Mouse (Mus musculus): ENCODE measurements around the gene Fubp1.

Gene Fubp1

DNA sequence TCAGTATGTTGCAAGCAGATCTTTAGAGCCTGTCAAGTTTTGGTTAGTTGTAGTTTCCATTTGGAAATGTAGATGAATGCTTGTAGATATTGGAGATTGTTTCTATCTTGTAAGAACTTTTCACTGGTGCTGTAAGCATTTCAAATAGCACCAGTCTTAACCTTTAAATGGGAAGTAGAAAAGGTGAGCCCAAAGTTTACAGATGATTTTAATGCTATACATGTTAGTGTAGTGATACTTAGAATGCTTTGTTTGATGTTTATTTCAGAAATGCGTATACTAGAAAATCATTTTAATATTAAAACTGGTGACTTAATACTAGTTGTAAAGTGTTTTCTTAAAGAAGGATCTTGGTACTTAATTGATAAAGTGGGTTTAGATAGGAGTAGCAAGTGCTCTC lies 25.6 kb downstream of the Fubp1 start:
- no peak for DNase-seq (ENCODE audit: low spot score)

DNA sequence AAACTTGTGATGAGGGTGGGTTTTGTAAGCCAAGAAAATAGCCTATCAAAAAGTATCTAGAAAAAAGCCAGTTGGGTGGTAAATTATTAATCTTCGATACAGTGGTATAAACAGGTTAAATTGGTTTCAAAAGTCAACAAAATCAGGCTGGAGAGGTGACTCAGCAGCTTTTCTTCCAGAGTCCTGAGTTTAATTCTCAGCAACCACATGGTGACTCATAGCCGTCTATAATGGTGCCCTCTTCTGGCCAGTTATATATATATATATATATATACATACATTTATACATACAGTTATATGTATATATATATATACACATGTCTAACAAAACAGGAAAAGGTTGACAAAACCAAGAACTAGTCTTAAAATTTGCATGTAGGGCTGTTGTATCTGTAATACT lies 28.6 kb downstream of the Fubp1 start:
- DNase-seq (ENCODE audit: low spot score) = no peak

DNA sequence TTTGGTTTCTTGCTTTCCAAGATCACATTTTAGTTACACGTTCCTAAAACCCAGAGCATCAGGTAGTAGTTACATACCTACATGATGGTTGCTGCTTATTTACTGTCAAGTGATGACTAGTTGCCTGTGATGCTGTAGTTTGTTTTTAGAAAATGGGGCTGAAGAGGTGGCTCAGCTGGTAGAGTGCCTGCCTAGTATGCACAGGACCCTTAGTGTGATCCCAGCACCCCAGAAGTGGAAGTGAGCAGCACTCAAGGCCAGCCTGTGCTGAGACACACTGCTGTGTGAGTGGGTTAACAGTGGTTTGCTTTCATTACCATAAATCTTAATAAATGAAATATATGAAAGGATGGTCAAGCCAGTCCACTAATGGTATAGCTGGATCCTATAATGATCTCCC lies 29.4 kb downstream of the Fubp1 start:
- no peak for DNase-seq (ENCODE audit: low spot score)

DNA sequence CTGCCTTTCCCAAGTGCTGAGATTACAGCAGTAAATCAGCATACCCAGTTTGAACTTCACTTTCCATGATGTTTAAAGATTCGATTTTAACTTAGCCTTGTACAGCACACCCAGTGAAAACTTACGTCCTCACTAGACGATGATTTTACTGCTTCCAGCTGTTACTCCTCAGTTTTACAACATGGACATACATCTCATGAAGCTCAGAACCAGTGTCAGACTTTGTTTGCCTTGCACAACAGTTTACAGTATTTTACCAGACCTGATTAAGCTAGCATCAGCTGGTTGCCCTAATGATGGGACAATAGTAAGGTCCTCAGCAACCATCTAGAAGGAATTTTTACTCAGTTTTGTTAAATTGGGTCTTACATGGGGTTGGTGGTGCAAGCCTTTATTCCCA lies 30.9 kb downstream of the Fubp1 start:
- DNase-seq (ENCODE audit: low spot score) = no peak

DNA sequence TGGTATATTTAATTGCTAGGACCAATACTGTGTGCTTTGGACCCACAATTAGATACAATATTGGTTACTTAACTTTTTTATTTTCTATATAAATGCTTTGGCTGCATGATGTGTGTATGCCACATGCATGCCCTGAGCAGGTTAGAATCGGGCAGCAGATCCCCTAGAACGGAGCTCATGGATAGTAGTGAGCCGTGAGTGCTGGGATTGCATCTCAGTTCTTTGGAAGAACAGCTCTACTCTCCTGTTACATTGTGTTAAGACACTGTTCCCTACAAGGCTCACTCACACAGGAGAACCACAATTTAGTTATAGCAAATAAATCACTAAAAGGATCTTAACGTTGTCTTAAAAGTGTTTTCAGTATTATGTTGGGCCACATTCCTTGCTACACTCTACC lies 33.1 kb downstream of the Fubp1 start:
- no peak for DNase-seq (ENCODE audit: low spot score)

DNA sequence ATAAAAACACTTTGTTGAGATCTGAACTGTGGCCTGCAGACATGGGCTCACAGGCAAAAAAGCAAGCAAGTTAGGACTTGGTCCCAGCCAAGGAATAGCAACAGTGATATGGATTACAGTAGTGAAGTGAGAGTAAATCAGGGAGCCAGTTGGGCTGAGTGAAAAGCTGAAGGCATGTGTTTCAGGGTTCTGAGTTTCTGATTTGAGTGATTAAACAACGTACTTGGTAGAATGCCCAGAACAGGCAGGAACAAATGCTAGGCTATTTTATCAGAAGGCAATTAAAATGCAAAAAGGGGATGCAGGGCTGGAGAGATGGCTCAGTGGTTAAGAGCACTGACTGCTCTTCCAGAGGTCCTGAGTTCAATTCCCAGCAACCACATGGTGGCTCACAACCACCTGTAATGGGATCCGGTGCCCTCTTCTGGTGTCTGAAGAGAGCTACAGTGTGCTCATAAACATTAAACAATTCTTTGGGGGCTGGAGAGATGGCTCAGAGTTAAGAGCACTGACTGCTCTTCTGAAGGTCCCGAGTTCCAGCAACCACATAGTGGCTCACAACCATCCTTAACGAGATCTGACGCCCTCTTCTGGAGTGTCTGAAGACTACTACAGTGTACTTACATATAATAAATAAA lies 35.2 kb downstream of the Fubp1 start:
- no peak for DNase-seq (ENCODE audit: low spot score)

DNA sequence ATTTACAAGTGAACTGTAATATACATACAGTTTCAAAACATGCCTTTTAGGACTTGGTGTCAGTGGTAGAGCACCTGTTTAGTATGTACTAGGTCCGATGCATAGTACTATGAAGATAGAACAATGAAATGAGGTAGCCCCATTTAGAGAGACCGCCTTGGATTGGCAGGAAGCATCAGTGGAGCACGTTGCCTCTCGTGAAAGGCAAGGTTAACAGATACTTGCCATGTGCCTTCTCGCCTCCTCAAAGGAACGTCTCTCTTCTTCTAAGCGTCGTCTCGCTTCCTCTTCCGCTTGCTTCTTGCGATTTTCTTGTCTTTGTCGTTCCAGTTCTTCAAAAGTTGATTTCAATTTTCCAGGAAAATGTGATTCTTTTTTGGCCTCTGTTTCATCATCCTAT lies 37.5 kb downstream of the Fubp1 start:
- no peak for DNase-seq (ENCODE audit: low spot score)

DNA sequence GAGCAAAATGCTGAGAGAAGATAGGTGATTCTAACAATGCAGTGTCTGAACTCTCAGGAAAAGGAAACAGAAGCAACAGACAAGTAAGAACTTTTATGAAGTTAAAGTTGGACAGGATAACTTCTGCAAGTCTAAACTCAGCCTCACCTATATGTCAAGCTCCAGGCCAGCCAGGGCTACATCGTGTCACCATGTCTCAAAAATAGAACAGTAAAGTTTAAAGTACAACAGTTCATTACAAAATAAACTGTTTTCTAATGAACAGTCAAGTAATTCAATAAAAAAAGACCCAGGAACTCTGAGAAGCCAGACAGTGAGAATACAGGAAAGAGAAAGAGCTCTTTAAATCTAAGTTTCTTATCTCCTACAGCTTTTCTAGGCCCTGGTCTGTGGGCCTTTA lies 40.3 kb downstream of the Fubp1 start:
- no peak for DNase-seq (ENCODE audit: low spot score)

DNA sequence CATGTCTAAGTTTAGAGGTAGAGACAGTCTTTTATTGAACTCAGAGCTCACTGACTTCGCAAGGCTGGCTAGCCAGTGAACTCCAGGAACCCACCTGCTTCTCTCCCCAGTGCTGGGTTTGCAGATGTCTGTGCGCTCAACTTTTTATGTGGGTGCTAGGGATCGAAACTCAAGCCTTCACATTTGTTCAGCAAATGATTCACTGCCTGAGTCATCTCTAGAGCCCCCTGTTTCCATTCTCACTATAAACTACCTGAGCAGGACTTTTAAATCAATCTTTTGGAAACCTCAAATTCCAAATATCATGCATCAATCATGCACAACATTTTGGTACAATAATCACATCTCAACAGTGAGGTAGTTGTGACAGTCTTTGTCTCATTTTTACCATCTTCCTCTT lies 47.3 kb downstream of the Fubp1 start:
- no peak for DNase-seq (ENCODE audit: low spot score)

DNA sequence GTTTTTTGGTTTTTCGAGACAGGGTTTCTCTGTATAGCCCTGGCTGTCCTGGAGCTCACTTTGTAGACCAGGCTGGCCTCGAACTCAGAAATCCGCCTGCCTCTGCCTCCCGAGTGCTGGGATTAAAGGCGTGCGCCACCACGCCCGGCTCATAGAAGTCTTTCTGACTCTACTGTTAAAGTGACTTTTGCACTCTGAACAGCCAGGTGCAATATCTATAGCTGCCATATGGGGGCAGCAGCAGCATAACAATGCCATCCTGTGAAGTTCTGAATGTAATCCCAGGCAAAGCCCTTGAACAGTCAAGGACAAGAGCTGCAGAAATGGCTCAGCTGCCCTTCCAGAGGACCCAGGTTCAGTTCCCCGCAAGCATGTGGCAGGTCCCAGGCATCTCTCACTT lies 49.2 kb downstream of the Fubp1 start:
- DNase-seq (ENCODE audit: low spot score) = peak; percentile 42

DNA sequence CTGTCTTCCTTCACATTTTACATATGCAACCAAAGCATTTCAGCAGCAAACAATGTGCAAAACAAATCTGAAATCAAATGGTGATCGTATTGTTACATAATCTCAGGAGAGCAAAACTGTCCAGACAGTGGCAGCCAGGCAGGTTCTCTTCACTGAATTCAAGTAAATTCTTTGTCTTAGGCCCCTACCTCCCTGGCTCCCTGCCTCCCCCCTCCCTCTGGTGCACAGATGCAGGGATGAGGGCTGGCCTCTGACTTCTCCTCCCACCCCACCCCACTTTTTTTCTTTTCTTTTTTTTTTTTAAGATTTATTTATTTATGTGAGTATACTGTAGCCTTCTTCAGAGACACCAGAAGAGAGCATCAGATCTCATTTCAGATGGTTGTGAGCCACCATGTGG lies 50.1 kb downstream of the Fubp1 start:
- no peak for DNase-seq (ENCODE audit: low spot score)

DNA sequence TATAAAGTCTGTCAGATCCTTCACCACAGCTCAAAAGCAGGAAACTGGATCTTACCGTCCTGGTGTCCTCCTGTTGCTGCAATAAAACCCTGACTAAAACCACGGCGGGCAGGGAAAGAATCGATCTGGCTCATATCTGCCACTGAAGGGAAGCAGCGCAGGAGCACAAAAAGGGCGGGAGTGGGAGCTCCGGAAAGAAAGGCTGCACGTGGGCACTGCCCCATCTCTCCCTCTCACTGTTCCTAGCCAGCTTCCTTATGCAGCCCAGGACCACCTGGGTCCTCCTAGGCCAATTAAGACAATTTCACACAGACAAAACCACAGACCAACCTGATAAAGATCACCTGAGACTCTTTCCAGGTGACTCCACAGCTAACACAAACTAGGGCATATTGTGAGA lies 51.2 kb downstream of the Fubp1 start:
- DNase-seq (ENCODE audit: low spot score) = no peak

DNA sequence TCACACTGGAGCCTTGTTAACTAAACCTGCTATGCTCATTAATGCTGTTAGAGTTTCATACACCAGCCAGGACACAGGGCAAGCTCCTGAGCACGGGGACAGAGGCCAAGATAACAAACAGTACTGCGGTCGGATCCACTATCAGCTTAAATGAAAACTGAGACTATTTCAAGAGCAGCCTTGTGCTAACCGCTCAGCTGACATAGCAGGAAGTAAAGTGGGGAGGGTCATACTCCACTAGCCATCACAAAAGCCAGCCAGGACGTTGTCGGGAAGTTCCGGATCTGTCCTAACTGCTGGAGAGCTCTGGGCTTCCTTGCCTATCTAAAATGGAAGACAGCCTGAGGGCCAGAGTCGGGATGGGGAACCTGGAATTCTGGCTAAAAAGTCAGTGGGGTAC lies 51.7 kb downstream of the Fubp1 start:
- no peak for DNase-seq (ENCODE audit: low spot score)

DNA sequence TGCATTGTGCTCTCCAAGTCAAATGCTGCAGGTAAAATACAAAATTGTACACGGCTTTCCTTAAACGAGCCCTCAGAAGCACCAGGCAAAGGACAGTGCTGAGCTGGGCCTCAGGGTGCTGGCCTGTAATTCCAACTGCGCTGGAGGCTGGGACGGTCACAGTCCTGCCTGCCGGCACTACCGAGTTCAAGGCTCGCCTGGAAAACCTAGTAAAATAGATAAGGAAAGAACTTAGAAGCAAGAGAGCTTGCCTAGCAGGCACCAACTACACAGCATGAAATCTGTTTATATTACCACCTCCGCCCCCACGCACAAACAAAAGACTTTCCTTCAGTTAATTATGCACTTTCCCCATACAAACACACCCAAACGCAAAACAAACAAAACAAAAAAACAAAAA lies 54.2 kb downstream of the Fubp1 start:
- DNase-seq (ENCODE audit: low spot score) = no peak

DNA sequence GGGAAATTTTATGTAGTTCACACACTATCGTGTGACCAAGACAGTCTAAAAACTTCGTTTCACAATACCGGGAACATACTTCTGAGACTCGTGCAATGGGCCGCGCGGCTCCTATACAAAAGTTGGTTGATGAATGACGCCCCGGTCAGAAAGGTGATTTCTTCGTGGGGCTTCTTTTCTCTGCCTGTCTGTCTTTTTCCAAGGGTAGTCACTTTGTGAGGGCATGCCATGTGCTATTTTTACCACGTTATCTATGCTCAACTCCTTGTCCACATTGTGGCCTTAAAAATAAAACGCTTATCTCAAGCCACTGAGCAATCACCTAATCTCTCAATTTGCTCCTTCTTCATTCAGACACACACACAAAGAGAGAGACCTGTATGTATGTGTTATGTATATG lies 54.6 kb downstream of the Fubp1 start:
- DNase-seq (ENCODE audit: low spot score) = no peak

DNA sequence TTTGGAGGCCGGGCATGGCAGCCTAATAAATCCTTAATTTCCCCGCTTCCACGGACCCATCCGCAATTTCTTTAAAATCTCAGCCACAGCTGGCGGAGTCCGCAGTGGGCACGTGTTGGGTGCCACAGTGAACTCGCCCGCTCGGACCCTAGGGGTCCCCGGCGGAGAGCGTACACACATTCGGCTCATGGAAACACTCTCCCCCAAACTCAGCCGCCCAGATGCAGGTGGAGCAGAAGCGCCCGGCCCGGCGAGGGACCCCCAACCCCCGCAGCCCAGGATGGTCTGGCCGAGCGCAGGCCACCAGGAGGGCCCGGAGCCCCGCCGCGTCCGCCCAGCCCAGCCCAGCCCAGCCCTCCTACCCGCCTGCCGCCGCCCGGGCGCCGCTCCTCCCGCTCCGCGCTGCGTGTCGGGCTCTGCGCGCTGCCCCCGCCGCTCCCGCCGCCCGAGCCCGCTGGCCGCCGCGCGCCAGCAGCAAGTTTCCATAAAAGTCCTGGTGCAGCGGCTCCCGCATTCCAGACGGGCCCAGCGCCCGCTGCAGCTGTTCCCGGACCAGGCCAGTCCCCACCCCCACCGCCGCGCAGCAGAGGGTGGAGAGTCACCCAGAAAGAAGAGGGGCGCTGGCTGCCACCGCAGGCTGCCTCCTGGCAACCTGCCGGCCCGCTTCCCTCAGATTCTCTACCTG lies 55.3 kb downstream of the Fubp1 start:
- DNase-seq (ENCODE audit: low spot score) = peak; percentile 73

DNA sequence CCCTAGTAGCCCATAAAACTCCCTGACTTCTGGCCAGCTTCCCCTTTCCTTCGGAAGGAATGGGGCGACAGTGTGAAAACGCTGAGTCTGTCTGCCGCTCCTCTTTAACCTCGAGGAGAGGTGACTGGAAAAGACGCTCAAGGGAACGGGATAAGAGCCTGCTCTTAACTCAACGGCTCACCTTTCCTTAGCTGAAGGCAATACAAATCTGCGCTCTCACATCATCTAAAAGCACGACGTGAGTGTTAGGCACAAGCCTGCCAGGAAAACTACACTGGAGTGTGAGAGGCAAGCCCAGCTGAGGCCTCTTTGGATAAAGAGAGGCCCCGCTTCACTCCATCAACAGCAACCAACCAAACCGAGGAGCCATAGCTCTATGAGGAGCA lies 55.8 kb downstream of the Fubp1 start, which contains the start of gene Nexn:
TSS of gene Nexn (minus strand) at position 315 of the 386 bp plus-strand sequence.
- no peak for DNase-seq (ENCODE audit: low spot score)

DNA sequence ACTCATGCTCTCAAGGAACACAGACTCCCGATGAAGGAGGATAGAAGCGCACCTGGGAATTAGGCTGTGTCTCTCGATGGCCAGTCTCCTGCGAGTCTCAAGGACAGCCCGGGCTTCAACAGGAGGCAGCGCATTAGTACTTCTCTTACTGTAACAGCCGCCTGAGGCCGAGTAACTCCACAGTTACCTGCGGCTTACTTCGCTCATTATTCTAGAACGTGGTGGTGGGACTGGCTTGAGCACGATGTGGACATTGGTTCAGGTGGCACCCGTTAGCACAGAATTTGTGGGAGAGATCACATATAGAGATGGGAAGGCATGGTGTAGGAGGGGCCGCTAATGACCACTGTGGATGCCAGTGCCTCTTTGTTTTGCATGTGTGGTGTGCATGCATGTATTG lies 57.9 kb downstream of the Fubp1 start:
- no peak for DNase-seq (ENCODE audit: low spot score)

DNA sequence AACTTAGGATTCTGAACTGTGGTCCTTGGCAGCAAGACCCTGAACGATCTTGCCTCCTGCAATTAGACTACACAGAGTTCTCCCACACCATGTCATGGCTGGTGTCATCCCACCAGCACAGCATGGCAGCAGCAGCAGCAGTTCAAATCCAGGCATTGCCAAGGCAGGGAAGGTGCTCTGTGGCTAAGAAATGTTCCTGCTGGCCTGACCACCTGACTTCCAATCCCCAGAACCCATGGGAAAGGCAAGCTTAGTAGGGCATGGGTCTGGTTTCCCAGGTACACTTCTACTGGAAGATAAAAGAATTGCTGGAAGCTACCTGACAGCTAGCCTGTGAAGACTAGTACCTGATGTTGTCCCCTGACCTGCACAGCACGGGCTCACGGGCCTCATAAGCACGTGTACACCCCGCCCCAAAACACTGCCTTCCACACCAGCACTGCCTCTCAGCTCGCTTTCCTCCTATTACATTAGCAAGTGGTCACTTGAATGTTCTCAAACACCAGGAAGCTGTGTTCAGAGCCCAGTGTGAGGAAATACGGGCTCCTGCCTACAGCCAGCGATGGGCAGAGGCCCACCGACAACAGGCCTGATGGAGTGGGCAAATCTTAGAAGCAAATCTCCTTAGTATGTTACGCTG lies 61.0 kb downstream of the Fubp1 start:
- DNase-seq (ENCODE audit: low spot score) = no peak

DNA sequence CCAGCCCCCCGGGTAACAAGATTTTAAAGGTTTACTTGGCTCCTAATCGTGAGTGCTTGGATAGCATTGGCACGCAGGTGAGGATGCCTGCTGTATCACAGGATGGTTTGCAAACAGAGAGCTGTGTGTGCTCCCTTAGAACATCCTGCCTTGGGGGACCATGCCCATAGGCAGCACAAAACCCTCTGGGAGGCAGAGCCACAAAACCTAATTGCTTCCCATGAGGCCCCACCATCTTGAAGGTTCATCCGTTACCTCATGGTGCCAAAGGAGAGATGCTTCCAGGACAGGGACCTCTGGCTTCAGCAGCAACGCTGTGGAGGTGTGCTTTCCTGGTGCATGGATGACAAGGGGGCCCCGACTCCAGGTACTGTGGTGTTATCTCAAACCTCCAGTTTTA lies 61.7 kb downstream of the Fubp1 start:
- no peak for DNase-seq (ENCODE audit: low spot score)

DNA sequence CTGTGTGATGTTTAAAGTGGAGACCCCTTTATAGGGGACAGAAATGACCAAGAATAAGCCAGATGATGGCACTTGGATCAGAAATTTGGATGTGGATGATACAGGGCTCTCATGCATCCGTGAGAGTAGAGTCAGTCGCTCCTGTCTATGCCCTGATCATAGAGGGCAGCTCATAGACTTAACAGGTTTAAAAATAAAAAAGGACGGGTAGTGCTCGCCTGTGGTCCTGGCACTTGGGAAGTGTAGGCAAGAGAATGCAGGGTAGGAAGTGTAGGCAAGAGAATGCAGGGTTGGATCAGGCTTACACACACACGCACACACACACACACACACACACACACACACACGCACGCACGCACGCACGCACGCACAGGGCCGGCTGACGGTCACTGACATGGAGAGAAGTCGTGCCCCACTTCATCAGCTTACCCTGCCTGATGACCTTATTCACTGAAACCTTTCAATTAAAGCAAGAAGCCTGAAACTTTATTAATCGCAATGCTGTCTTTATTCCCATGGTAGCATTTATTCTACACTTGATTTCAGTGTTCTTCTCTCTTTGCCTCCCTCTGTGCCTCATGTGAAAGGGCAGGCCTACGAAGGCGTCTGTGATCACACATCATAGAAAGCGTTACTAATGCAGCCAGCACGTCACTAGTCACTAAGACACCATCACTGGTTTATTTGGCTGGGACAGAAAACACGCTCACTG lies 62.9 kb downstream of the Fubp1 start:
- DNase-seq (ENCODE audit: low spot score) = no peak

DNA sequence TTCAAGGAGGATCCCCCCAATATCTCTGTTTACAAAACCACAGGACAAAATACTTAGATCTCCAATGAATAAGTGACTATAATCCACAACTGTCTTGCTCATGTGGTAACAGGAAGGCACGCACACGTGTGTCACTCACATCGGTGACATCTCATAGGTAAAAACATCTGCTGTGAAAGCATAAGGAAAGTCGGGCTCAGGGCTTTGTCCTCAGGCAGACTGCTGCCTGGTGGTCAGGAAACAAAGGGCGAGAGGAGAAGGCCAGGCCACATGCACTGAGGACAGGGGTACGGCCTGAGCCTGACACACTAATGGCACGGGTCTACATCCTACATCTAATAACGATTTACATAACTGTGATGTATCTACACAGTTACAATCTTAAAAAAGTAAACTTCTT lies 64.8 kb downstream of the Fubp1 start:
- no peak for DNase-seq (ENCODE audit: low spot score)

DNA sequence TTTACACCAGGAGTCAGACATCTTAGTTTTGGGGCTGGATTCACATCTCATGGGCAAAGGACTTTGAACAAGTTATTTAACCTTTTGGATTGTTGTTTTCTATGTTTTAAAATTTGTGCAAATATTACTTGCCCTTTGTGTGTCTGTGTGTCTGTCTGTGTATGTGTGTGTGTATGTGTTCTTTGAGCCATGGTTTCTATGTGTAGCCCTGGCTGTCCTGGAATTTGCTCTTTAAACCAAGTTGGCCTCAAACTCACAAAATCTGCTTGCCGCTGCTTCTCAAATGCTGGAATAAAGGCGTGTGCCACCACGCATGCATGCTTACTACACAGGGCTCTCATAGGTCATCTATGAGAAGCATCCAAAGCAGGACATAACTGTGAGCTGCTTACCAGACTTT lies 66.7 kb downstream of the Fubp1 start:
- DNase-seq (ENCODE audit: low spot score) = no peak

Data from testis, postnatal 14 days (tissue).